Mouse (Mus musculus): ENCODE data around the gene Nutm1. TPM values are rescaled to one million over a fixed set of nuclear protein-coding genes. Genes with fewer than 3 reads are reported as not detected.

Nutm1 gene
- total RNA-seq, 2 experiments from 2014 or later, result not detected

DNA sequence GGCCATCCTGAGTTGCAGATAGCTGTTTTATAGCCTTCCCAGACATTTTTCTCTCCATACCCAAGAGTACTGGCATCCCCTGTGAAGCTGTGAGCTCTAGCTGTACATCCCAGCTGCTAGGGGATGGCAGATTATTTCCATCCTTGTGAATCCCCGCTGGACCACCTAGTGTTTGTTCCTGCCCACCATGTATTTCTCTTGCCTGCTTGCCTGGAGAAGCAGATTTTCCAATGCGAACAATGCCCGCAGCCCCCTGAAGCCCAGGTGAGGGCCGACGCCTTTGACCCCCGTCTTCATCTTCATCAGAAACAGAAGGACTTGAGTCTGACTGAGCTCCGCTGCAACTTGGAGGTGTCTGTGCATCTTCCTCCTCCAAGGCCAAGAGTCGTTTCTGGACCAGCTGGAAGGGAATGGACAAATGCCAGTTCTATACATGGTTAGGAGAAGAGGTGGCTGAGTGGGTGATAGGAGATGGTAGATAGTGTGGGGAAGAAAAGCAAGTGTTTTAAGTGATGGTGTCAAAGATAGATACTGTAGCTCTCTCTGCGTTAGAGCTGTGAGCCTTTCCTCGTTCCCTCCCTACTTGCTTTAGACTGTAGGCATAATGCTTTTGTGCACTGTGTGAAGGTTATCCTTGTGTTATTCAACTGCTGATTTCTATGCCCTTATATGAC, 9.2 kb downstream of the Nutm1 start:
- H3K27ac ChIP-seq, result no peak overlapping the region
- TF ChIP-seq CTCF (IDR thresholded peaks at IDR 0.05), result no peak
- no peak overlapping the region for H3K4me3 ChIP-seq
- intact Hi-C loops (cut with DNase I), result no loop called here
- no peak for DNase-seq

DNA sequence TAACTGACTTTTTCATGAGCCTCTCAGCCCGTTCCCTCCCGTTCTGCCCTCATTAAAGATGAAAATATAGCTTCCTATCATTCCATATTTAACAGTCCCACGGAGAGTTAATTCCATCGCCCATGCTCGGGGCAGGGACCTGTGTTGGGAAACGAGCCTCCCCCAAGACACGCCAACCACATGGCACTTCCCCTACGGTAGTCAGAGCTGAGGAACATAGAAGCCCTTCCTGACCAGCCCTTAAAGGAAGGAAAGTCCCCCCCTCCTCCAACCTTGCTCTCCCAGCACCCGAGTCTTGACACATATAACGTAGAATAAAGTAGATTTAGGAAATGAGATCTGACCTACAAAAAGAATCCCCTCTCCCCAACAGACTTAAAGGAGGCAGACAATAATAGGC, 11.8 kb downstream of the Nutm1 start:
- no peak overlapping the region for H3K27ac ChIP-seq
- no peak overlapping the region for H3K4me3 ChIP-seq
- no peak for DNase-seq
- no peak for TF ChIP-seq CTCF (IDR thresholded peaks at IDR 0.05)
- intact Hi-C loops (cut with DNase I), result no loop called here

DNA sequence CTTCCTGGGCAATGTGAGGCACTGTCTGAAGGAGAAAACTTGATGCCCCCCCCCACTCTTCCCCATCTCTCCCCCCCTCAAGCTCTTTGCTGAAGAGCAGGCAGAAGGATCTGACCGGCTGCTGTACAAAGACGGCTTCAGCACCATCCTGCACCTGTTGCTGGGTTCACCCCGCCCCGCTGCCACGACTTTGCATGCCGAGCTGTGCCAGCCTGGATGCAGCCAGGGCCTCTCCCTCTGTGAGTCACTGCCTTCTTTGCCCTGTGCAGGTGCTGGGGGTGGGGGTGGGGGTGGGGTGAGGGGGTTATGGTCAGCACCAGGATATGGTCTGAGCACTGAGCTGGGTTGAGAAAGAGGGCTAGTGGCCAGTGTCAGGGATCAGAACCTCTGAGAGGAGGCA, 12.9 kb downstream of the Nutm1 start:
- intact Hi-C loops (cut with DNase I), result no loop called here
- TF ChIP-seq CTCF (IDR thresholded peaks at IDR 0.05), result no peak
- DNase-seq, result no peak
- H3K4me3 ChIP-seq, result no peak overlapping the region
- H3K27ac ChIP-seq, result no peak overlapping the region

DNA sequence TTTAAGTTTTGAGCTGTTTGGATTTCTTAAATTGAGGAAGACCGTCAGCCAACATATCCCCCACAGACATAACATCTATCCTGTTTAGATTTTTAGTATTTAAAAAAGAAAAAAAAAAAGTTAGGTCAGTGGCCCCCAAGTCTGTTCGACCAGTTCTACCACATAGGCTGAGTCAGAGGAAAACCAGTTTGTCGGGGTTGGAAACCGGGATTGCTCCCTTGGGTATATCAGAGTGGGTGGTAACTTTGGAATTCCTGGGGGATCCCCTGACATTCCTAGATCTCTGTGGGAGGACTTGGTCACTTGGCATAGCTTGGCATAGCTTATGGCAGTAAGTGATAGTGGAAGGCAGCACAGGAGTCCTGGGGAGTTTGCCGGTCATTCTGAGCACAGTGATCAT, 13.8 kb downstream of the Nutm1 start:
- no peak for TF ChIP-seq CTCF (IDR thresholded peaks at IDR 0.05)
- DNase-seq, result no peak
- Histone ChIP-seq H3K4me3 (no peak overlapping the region), H3K27ac (no peak overlapping the region)
- intact Hi-C loops (cut with DNase I), result no loop called here

DNA sequence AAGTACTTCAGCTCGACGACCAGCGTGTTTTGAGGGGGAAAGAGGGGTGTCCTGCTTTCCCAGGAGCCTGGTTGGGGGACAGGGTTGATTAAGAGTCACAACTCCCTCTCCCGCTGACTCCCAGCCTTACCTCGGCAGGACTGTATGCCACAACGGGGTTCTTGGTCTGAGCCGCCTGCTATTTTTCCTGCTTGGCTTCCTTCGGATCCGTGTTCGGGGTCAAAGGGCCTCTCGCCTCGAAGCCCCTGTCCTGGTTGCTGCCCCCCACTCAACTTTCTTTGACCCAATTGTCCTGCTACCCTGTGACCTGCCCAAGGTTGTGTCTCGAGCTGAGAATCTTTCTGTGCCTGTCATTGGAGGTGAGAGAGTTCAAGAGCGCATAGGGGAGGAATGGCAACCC, 17.3 kb downstream of the Nutm1 start:
- no peak for DNase-seq
- TF ChIP-seq CTCF (IDR thresholded peaks at IDR 0.05), result no peak
- intact Hi-C loops (cut with DNase I), result no loop called here
- no peak overlapping the region for H3K27ac ChIP-seq
- no peak overlapping the region for H3K4me3 ChIP-seq

DNA sequence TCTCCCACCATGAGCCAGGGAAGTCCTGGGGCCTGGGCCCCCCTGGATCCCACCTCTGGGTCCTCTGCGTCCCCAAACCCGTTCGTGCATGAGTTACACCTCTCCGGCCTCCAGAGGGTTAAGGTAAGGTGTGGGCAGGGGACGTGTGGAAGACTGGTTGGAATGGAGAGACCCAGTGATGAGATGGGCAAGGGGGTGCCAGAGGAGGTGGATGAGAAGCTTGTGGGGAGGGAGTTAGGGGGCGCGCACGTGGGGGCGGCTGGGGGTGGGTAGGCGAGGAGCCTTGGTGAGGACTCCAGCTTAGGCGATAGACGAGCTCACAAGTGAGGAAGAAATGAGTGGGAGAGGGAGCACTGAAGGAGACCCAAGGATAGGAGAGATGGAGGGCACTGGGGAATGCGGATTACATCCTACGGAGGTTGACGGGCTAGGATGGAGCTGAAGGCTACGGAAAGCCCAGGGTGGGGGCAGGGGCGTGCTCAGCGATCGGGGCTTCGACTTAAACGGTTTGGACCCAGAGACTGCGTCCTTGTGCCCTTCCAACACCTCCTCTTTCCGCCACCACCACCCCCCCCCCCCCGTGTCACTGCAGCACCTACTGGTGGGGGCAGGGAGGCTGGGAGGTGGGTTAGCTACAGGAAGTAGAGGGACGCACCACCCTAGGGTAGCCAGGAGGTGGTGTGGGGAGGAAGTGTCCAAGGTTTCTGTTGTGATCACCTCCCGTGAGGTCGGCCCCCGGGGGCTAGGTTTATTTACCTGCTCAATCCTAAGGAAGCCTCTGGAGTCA, 19.0 kb downstream of the Nutm1 start:
- Histone ChIP-seq H3K4me3 (peak overlapping the region; percentile 99), H3K27ac (peak overlapping the region; percentile 85)
- DNase-seq, result no peak
- intact Hi-C loops (cut with DNase I), result loop anchor here (1.0 kb wide), 1 partner anchor 21 kb away; the partner anchor contains the start of gene Nop10
- TF ChIP-seq CTCF (IDR thresholded peaks at IDR 0.05), result no peak

DNA sequence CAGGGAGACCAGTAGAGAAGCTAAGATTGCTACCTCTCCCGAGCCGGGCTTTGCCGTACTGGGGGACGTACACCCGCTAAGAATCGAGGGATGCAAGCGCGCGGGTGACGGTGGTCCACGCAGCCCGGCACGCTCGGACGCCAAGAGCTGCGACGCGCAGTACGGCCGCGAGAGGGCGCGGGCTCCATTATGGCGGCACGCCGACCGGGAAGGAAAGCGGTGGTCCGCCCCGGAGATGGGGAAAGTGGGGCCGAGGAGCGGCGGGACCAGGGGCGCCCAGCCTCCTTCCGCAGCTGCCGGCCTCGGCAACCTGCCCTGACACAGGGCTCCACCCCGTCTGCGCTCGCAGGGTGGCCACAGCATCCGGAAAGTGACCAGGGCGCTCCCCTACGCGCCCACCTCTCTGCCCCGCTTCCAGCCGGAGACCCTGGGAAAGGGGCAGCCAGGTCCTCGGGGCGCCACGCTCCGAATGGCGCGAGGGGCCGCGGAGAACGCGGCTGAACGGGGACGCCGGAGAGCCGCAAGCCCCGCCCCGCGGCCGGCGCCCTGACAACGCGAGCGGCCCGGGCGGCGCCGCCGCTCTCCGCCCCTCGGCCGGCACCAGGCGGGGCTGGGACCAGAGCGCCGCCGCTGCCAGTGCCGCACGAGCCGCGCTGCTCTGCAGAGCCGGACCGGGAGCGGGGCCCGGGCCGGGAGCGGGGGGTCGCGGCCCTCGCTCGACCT, 19.7 kb downstream of the Nutm1 start, which contains the start of gene Lpcat4:
Lpcat4 (plus strand) TSS at position 257 of the 723 bp plus-strand sequence.
- peak; percentile 88 for DNase-seq
- TF ChIP-seq CTCF (IDR thresholded peaks at IDR 0.05), result peak; percentile 99; the same call in 1 of the 2 replicates
- intact Hi-C loops (cut with DNase I), result loop anchor here (1.0 kb wide), 1 partner anchor 22 kb away; the partner anchor contains the start of gene Nop10
- H3K4me3 ChIP-seq, result peak within 1 kb of the TSS; percentile 99
- H3K27ac ChIP-seq, result peak within 1 kb of the TSS; percentile 85

DNA sequence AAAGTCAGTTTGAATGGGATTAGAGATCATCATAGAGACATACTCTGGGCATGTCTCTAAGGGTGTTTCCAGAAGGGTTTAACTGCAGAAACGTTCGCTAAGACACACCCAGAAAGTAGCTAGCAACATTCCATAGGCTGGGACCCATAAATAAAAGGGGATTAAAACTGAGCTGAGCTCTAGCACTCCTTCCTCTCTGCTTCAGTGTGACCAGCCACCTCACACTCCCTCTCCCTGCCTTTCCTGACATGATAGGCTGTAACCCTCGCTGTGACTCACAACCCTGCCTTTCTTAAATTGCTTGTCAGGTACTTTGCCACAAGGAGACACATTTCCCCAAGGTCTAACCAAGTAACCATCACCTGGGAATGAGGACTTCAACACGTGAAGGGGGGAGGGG, 21.1 kb downstream of the Nutm1 start:
- intact Hi-C loops (cut with DNase I), result no loop called here
- no peak for TF ChIP-seq CTCF (IDR thresholded peaks at IDR 0.05)
- H3K27ac ChIP-seq, result no peak overlapping the region
- no peak for DNase-seq
- no peak overlapping the region for H3K4me3 ChIP-seq

DNA sequence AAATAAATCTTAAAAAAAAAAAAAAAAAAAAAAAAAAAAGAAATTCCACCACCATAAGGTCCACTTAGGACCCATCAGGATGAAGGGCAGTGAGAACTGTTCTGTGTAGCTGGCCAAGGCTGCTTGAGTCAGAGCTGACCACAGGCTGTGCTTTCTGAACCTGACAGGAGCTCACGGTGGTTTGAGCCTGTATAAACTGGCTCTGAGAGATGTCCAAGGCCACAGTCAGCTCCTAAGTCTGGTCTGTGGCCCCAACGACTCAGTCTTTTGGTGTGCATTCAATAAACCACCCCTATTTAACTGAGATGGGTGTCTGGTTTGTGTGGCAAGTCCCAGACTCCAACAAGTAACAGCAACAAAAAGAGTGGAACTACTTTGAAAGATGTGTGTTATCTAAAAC, 22.5 kb downstream of the Nutm1 start:
- H3K27ac ChIP-seq, result no peak overlapping the region
- TF ChIP-seq CTCF (IDR thresholded peaks at IDR 0.05), result no peak
- H3K4me3 ChIP-seq, result no peak overlapping the region
- DNase-seq, result no peak
- intact Hi-C loops (cut with DNase I), result no loop called here

DNA sequence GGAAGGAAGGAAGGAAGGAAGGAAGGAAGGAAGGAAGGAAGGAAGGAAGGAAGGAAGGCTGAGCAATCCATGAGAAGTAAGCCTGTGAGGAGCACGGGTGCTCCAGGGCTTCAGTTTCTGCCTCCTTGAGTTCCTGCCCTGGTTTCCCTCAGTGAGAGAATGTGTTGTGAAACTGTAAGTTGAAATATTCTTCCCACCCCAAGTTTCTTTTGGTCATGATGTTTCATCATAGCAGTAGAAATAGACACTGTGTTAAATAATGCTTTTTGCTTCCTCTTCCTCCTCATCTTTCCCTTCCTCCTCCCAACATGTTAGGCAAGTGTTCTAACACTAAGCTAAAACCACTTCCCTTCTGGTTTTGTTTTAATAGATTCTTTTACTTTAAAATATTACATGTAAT, 26.5 kb downstream of the Nutm1 start:
- TF ChIP-seq CTCF (IDR thresholded peaks at IDR 0.05), result no peak
- no peak overlapping the region for H3K27ac ChIP-seq
- no peak for DNase-seq
- intact Hi-C loops (cut with DNase I), result no loop called here
- H3K4me3 ChIP-seq, result no peak overlapping the region

DNA sequence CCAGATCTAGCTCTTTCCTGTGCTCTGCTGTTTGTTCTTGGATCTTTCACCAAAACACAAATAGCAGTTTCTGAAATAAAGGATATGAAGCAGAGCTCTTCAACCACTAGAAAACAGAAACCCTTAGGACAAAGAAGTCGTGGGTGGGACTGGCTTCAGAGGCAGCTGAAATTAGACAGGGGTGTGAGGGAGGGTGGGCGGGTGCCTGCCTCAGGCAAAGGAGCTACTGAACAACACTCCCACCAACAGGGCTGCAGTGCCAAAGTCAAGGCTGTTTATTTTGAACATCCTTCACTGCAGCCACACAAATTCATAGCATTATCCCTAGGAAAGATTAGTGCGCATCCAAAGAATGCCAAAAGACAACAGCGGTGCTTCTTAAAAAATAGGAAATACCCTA, 34.7 kb downstream of the Nutm1 start:
- Histone ChIP-seq H3K4me3 (no peak overlapping the region), H3K27ac (no peak overlapping the region)
- intact Hi-C loops (cut with DNase I), result no loop called here
- no peak for DNase-seq
- TF ChIP-seq CTCF (IDR thresholded peaks at IDR 0.05), result no peak

DNA sequence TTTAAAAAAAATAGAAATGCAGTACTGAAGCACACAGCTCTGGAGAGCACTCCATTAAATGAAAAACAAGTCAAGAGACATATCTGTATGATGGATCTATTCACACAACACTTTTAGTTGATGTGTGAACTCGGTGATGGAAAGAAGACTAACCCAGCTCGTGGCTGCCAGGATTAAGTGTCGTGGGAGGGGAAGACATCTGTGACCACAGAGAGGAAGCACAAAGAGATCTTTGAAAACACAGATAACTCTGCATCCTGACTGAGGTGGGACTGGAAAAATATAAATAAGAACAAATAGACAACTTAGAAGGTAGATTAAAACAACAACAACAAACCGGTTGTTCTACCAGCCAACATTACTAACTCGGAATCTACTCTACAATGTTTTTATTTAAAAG, 36.5 kb downstream of the Nutm1 start:
- Histone ChIP-seq H3K4me3 (no peak overlapping the region), H3K27ac (no peak overlapping the region)
- no peak for TF ChIP-seq CTCF (IDR thresholded peaks at IDR 0.05)
- no peak for DNase-seq
- intact Hi-C loops (cut with DNase I), result no loop called here

DNA sequence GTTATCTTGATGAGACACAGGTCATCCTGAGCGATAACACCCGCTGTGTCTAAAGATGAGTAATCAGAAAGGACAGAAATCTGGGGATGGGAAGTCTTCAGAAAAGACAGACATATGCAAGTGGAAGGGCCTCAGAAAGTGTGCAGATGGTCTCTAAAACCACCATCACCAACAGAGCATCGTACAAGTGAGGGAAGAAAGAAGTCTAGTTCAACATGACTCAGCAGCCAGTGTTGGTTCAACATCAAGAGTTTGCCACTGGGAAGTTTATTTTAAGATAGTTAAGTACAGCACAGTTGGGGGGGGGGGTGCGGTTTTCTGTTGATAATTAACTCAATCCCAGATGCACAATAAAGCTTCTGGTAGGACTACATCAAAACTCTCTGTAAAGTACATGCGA, 38.2 kb downstream of the Nutm1 start:
- intact Hi-C loops (cut with DNase I), result no loop called here
- no peak for TF ChIP-seq CTCF (IDR thresholded peaks at IDR 0.05)
- no peak for DNase-seq
- Histone ChIP-seq H3K4me3 (no peak overlapping the region), H3K27ac (no peak overlapping the region)
